Mouse (Mus musculus) erythroblast, embryonic 14.5 days (primary cell): Measurements from ENCODE around the gene Naa15.

Experiments used
- GATA1 ChIP-seq: IDR thresholded peaks from 2 replicates; pipeline ENCODE4 v1.6.1; 2012; ENCODE audit warnings: low read length, inconsistent platforms, mixed read lengths
- TAL1 ChIP-seq: IDR thresholded peaks from 3 replicates; pipeline ENCODE4 v1.6.1; 2012; ENCODE audit warnings: low read length, inconsistent platforms, mixed read lengths

GRCm38 (mm10) chr3:51373544-51373943, 41.4 kb upstream of the Naa15 start:
- TF ChIP-seq TAL1 (no peak), GATA1 (no peak)
